Mouse (Mus musculus): ENCODE data around the gene Sertad1.

Gene Sertad1

DNA sequence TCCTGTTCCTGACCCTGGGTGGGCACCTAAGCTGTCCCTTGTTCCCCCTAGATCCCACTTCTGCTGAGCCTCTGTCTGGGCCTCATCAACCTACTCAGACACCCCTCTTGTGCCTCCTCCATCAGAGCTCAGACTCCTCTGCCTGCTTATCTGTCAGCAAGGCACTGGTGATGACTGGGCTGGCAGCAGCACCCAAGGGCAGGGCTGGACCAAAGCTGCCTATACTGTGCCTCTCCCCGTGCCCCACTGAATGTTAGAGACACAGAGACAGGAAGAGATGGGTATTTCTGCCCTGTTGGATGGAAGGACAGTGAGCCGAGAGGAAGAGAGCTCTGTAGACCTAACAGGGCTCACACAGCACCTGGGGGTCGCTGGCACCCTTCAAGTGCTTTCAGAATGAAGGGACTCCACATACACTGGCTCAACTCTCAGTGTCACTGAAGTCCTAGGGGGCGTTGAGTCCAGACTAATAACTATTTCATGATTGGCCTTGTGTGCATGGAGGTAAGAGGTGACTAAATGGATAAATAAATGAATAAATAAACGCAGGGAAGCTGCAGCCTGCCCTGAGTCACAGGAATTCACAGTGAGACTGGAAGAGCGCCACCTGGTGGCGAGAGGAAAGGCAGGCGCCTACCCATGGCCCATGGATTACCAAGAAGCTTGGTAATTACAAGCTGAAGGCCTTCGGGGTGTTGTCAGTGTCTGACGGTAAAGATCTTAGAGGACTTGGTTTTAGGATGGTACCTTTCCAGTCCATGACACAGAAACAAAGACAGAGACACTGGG, 39.5 kb downstream of the Sertad1 start:
- in situ Hi-C loops (cut with MboI; ENCODE audit: low pct_unique_long_range_greater_than_20kb in 1 of 2, low sequenced_read_pairs in 2 of 2, unreplicated experiment in 1 of 2) = no loop called here

DNA sequence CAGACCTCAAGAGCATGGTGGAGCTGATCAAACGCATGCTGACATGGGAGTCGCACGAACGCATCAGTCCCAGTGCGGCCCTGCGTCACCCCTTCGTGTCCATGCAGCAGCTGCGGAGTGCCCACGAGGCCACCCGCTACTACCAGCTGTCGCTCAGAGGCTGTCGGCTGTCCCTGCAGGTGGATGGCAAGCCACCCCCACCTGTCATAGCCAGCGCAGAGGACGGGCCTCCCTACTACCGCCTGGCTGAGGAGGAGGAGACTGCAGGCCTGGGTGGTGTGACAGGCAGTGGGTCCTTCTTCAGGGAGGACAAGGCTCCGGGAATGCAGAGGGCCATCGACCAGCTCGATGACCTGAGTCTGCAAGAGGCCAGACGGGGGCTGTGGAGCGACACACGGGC, 42.4 kb downstream of the Sertad1 start:
- in situ Hi-C loops (cut with MboI; ENCODE audit: low pct_unique_long_range_greater_than_20kb in 1 of 2, low sequenced_read_pairs in 2 of 2, unreplicated experiment in 1 of 2) = no loop called here

DNA sequence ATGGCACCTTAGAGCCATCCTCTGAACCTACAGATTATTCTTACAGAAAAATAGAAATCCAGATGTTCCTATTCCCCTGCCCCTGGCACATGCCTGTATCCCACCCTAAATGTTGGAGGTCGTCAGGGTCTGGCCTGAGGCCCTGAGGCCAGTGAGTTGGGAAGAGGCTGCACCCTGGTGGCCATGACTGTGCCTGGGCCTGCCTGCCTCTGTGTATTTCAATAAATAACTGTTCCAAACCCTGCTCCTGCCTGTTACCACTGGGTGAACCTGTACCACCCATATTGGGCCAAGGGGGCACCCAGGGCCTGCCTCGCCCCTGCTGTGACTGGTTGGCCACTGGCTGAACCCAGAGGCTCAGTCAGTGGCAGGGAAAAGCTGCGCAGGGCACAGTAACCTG, 44.2 kb downstream of the Sertad1 start:
- in situ Hi-C loops (cut with MboI; ENCODE audit: low pct_unique_long_range_greater_than_20kb in 1 of 2, low sequenced_read_pairs in 2 of 2, unreplicated experiment in 1 of 2) = no loop called here

DNA sequence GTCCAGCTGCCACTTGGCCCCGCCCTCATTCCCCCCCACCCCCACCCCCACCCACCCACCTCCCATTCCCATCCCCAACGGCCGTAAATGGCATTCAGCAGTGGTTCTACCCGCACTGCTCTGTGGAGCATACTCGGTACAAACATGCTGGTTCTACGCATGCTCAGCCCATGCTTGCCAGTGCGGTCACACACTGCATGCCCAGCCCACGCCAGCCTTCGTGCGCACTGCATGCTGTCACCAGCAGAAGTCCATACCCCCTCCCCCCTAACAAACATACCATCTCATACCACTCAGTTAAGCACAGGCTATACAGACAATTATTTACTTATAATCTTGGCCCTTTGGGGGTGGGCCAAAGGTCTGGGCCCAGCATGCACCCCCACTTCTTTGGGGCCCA, 45.0 kb downstream of the Sertad1 start:
- in situ Hi-C loops (cut with MboI; ENCODE audit: low pct_unique_long_range_greater_than_20kb in 1 of 2, low sequenced_read_pairs in 2 of 2, unreplicated experiment in 1 of 2) = no loop called here

DNA sequence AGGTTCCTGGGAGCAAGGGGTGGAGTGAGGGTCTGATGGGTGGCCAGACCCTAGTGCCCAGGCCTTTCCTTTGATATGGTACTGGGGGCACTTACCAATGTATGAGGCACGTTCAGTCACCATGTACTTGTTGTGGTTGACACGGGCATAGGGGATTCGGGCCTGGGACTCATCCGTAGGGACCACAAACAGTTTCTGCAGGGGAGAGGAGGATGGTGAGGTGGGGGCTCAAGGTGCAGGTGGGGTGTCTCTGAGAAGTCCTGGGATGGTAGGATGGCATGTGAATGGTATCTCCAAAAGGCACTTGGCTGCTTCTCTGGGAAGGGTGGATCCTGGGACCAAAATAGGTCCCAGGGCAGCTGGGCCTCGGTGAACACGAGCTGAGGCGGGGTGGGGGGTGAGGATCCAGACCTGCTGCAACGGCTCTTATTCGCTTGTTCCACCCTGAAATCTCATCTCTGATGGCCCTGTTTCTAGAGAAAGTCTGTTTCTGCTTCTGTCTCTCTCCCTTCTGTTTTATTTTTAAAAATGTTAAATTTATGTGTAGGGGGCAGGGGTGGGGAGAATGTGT, 45.9 kb downstream of the Sertad1 start:
- in situ Hi-C loops (cut with MboI; ENCODE audit: low pct_unique_long_range_greater_than_20kb in 1 of 2, low sequenced_read_pairs in 2 of 2, unreplicated experiment in 1 of 2) = no loop called here

DNA sequence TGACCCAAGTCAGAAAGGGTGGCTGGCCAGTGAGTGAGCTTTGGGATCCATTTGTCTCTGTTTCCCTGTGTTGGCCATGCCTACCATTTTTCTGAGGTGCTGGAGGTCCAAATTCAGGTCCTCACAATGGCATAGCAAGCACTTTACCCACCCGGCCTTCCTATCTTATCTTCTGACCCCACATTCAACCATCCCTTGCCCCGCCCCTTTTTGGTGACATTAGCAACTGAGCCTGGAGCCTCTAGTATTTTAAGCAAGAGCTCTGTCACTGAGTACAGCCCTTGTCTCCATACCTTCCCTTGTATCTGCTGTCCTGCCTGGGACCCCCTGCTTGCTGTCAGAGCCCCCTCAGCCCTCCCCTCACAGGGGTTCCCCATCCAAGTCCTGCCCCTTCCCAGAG, 48.7 kb downstream of the Sertad1 start:
- in situ Hi-C loops (cut with MboI; ENCODE audit: low pct_unique_long_range_greater_than_20kb in 1 of 2, low sequenced_read_pairs in 2 of 2, unreplicated experiment in 1 of 2) = no loop called here

DNA sequence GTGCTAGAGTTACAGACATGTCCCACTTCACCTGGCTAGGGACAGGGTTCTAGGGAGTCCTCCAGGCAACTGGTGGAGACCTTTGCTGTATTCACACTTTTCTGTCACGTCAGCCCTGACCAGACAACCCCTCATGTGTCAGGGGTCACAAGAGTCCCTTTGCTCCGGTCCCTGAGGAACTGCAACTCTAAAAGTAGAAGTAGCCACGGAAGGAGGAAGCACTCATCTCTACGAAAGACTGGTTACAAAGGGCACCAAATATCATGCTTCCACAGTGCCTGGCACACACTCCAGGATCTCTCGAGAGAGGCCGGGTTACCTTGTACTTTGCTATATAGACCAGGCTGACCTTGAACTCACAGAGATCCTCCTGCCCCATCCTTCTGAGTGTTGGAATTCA, 49.9 kb downstream of the Sertad1 start:
- in situ Hi-C loops (cut with MboI; ENCODE audit: low pct_unique_long_range_greater_than_20kb in 1 of 2, low sequenced_read_pairs in 2 of 2, unreplicated experiment in 1 of 2) = no loop called here

DNA sequence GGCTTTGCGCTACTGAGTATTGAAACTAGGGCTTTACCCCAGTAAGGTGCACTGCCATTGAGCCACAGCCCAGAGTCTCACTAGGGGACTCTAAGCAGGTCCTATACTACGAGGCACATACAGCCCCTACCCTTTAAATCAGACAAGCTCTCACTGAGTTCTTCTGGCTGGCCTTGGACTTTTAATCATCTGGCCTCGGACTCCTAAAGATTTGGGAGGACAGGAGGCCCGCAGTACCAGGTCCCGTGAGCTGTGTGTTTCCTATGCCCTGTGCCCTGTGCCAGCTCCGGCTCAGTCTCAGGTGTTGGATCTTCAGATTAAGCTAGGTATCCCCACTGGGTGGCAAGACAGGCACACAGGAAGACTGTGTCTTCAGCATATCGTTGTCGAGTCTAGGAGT, 51.3 kb downstream of the Sertad1 start:
- in situ Hi-C loops (cut with MboI; ENCODE audit: low pct_unique_long_range_greater_than_20kb in 1 of 2, low sequenced_read_pairs in 2 of 2, unreplicated experiment in 1 of 2) = no loop called here

DNA sequence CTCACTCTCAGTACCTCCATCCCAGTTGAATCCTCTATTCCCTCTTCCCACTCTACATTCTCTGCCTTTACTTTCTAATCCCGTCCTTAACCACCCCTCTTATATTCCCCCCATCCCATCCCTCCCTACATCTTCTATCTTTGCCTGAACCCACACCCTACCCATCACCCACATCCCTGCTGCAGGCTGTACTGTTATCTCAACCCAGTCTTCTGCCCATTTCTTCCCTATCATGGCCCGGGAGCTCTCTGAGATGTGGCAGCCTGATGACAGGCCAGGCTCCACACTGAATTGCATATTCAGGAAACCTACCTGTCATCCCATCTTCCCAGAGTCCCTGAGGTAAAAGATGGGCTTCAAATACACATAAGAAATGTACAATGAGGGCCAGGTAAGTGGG, 52.1 kb downstream of the Sertad1 start:
- in situ Hi-C loops (cut with MboI; ENCODE audit: low pct_unique_long_range_greater_than_20kb in 1 of 2, low sequenced_read_pairs in 2 of 2, unreplicated experiment in 1 of 2) = no loop called here
